Mouse (Mus musculus) CD4-positive helper T cell, adult 2 months (primary cell): ENCODE data around the gene Phf21a.
A peak's percentile ranks its signal among the peaks of the same experiment; 100 is the strongest.

Experiments used
- DNase-seq: peaks from one replicate; pipeline ENCODE4 v3.0.0-alpha.2; 2012; ENCODE audit warnings: low read depth, missing footprints, low spot score

The Phf21a gene

GRCm38 (mm10) chr2:92092817-92093216 lies at the start of gene Phf21a:
Gene Phf21a, plus strand, starts transcription at chr2:92093117.
- no peak for DNase-seq

- no peak for DNase-seq
These were observed 49.6 kb upstream of the Phf21a start for GRCm38 (mm10) chr2:92043285-92043684.

- DNase-seq: no peak
These were observed 45.3 kb upstream of the Phf21a start for GRCm38 (mm10) chr2:92047601-92048000.

- no peak for DNase-seq
These were observed 44.8 kb upstream of the Phf21a start for GRCm38 (mm10) chr2:92048034-92048690.

- no peak for DNase-seq
These were observed 40.7 kb upstream of the Phf21a start for GRCm38 (mm10) chr2:92052188-92052587.

GRCm38 (mm10) chr2:92052754-92053153 lies 40.2 kb upstream of the Phf21a start:
- no peak for DNase-seq

GRCm38 (mm10) chr2:92055101-92055813 lies 37.7 kb upstream of the Phf21a start:
- DNase-seq: peak; percentile 89

- peak; percentile 55 for DNase-seq
These were observed 37.1 kb upstream of the Phf21a start for GRCm38 (mm10) chr2:92055831-92056236.

GRCm38 (mm10) chr2:92056760-92057159 lies 36.2 kb upstream of the Phf21a start:
- no peak for DNase-seq

- DNase-seq: peak; percentile 74
These were observed 34.4 kb upstream of the Phf21a start for GRCm38 (mm10) chr2:92058469-92058868.

- peak; percentile 20 for DNase-seq
These were observed 34.0 kb upstream of the Phf21a start for GRCm38 (mm10) chr2:92058936-92059335.

GRCm38 (mm10) chr2:92059481-92060220 lies 33.3 kb upstream of the Phf21a start:
- DNase-seq: peak; percentile 75

- no peak for DNase-seq
These were observed 32.6 kb upstream of the Phf21a start for GRCm38 (mm10) chr2:92060291-92060690.

- no peak for DNase-seq
These were observed 31.6 kb upstream of the Phf21a start for GRCm38 (mm10) chr2:92061337-92061736.

GRCm38 (mm10) chr2:92063106-92063505 lies 29.8 kb upstream of the Phf21a start:
- DNase-seq: no peak

- no peak for DNase-seq
These were observed 27.5 kb upstream of the Phf21a start for GRCm38 (mm10) chr2:92065269-92065888.

GRCm38 (mm10) chr2:92065938-92066337 lies 27.0 kb upstream of the Phf21a start:
- DNase-seq: no peak

GRCm38 (mm10) chr2:92066899-92067298 lies 26.0 kb upstream of the Phf21a start:
- no peak for DNase-seq

- no peak for DNase-seq
These were observed 25.3 kb upstream of the Phf21a start for GRCm38 (mm10) chr2:92067600-92067999.

GRCm38 (mm10) chr2:92069630-92070029 lies 23.3 kb upstream of the Phf21a start:
- DNase-seq: no peak

- DNase-seq: no peak
These were observed 21.8 kb upstream of the Phf21a start for GRCm38 (mm10) chr2:92071143-92071542.

GRCm38 (mm10) chr2:92076086-92076692 lies 16.7 kb upstream of the Phf21a start:
- DNase-seq: no peak
